Mouse (Mus musculus) midbrain, embryonic 16.5 days (tissue): ENCODE data around the gene Hk3. TPM values are rescaled to one million over a fixed set of nuclear protein-coding genes. Genes with fewer than 3 reads are reported as not detected.
A peak's percentile ranks its signal among the peaks of the same experiment; 100 is the strongest.

Experiments
- ATAC-seq: fragments of 200-750 bp; cut with Nextera tagmentation; 2 replicates; pipeline ENCODE4 v1.8.0; 2017; ENCODE audit warnings: moderate TSS enrichment
- H3K27ac ChIP-seq: fragments of 300-500 bp; sonication (generic); 2 replicates; pipeline ENCODE4 v1.5.1; 2014; ENCODE audit warnings: mild to moderate bottlenecking, low read length, mixed read lengths
- H3K27me3 ChIP-seq: fragments of 300-500 bp; sonication (generic); 2 replicates; pipeline ENCODE4 v1.6.1; 2014; ENCODE audit warnings: low read depth, low read length, mixed read lengths; ENCODE audit not compliant: control insufficient read depth, insufficient read depth
- H3K36me3 ChIP-seq: fragments of 300-500 bp; sonication (generic); 2 replicates; pipeline ENCODE4 v1.6.1; 2014; ENCODE audit warnings: mild to moderate bottlenecking, low read length, moderate library complexity, mixed read lengths; ENCODE audit not compliant: control insufficient read depth, insufficient read depth
- H3K4me1 ChIP-seq: fragments of 300-500 bp; sonication (generic); 2 replicates; pipeline ENCODE4 v1.6.1; 2014; ENCODE audit warnings: mild to moderate bottlenecking, low read length, mixed read lengths; ENCODE audit not compliant: control insufficient read depth, insufficient read depth
- H3K4me2 ChIP-seq: fragments of 300-500 bp; sonication (generic); 2 replicates; pipeline ENCODE4 v1.6.1; 2014; ENCODE audit warnings: mild to moderate bottlenecking, low read length, mixed read lengths
- H3K4me3 ChIP-seq: fragments of 300-500 bp; sonication (generic); 2 replicates; pipeline ENCODE4 v1.5.1; 2014; ENCODE audit warnings: low read depth, mild to moderate bottlenecking, low read length, moderate library complexity, mixed read lengths
- H3K9ac ChIP-seq: fragments of 300-500 bp; sonication (generic); 2 replicates; pipeline ENCODE4 v1.6.1; 2014; ENCODE audit warnings: low read depth, low read length, mixed read lengths
- H3K9me3 ChIP-seq: fragments of 300-500 bp; sonication (generic); replicated peaks from 2 replicates; pipeline ENCODE4 v1.6.1; 2014; ENCODE audit warnings: mild to moderate bottlenecking, low read length, mixed read lengths; ENCODE audit not compliant: control insufficient read depth, poor library complexity, severe bottlenecking
- WGBS: fragments of 180-500 bp; shearing (Covaris S2); extraction: QIAGEN DNeasy Blood & Tissue Kit; methylation state at CpG from one replicate; pipeline ENCODE4 v1.1.7; 2014; 5-methylcytosine and 5-hydroxymethylcytosine counted together
- polyA plus RNA-seq: library from polyadenylated mRNA; unstranded; fragments of >200 nt; fragmentation: Nextera tagmentation; extraction: Ambion mirVana; gene quantifications from 2 replicates; pipeline ENCODE4 v1.2.1, GENCODE M21; 2015

The Hk3 gene
- polyA plus RNA-seq, 1 experiment from 2014 or later: 0.77 TPM

DNA sequence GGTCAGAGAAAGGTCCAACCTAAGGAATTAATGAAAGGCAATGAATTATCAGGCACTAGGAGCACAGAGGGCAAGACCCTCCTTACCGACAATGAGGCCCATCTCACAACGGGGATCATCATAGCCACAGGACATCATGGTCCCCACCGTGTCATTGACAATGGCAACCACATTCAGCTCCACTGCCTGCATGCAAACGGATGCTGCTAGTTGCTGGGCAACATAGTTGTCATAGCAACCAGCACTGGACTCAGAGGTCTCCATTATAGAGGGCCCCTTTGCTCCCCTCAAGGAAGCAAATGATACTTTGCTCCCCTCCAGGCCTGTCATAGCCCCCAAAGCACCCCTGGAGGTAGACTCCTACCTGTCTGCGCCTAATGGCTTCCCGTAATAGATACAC, 12.6 kb downstream of the Hk3 start:
- H3K4me2 ChIP-seq: no peak overlapping the region
- H3K27me3 ChIP-seq: no peaks in the 10 kb centered on the region
- WGBS: 21% methylated on average over 6 of the region's 6 CpGs
- H3K9ac ChIP-seq: no peak overlapping the region
- H3K27ac ChIP-seq: peak overlapping the region; percentile 73
- no peak overlapping the region for H3K4me3 ChIP-seq
- H3K36me3 ChIP-seq: peaks cover 2% of the 10 kb centered on the region; the same call in 1 of the 2 replicates
- peak; percentile 66 for ATAC-seq
- H3K4me1 ChIP-seq: peaks cover 25% of the 10 kb centered on the region
- no peaks in the 10 kb centered on the region for H3K9me3 ChIP-seq

DNA sequence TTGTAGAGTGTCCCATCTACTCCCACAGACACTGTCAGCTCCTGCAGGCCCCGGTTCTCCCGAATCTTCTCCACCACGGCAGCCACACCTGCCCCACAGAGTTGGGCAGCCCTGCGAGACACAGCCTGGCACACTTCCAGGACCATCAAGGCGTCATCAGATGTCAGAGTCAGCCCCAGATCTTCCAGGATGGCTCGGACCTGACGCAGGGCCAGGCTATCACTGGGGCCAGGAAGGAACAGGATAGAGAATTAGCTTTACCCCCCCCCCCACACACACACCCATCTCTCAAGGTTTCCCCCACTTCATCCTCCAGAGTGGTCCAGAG, 14.8 kb downstream of the Hk3 start:
- peaks cover 21% of the 10 kb centered on the region for H3K4me1 ChIP-seq
- H3K27ac ChIP-seq: no peak overlapping the region
- no peaks in the 10 kb centered on the region for H3K27me3 ChIP-seq
- 67% methylated on average over 7 of the region's 7 CpGs for WGBS
- ATAC-seq: no peak
- H3K9me3 ChIP-seq: no peaks in the 10 kb centered on the region
- H3K4me2 ChIP-seq: no peak overlapping the region
- H3K36me3 ChIP-seq: peaks cover 5% of the 10 kb centered on the region; the same call in 1 of the 2 replicates
- no peak overlapping the region for H3K4me3 ChIP-seq
- no peak overlapping the region for H3K9ac ChIP-seq

GRCm38 (mm10) chr13:55005691-55006414, 15.3 kb downstream of the Hk3 start:
- peaks cover 21% of the 10 kb centered on the region for H3K4me1 ChIP-seq
- H3K9me3 ChIP-seq: no peaks in the 10 kb centered on the region
- H3K4me2 ChIP-seq: no peak overlapping the region
- ATAC-seq: no peak
- 63% methylated on average over 31 of the region's 31 CpGs for WGBS
- H3K4me3 ChIP-seq: no peak overlapping the region
- no peak overlapping the region for H3K9ac ChIP-seq
- peaks cover 9% of the 10 kb centered on the region for H3K36me3 ChIP-seq
- H3K27ac ChIP-seq: no peak overlapping the region
- H3K27me3 ChIP-seq: no peaks in the 10 kb centered on the region

DNA sequence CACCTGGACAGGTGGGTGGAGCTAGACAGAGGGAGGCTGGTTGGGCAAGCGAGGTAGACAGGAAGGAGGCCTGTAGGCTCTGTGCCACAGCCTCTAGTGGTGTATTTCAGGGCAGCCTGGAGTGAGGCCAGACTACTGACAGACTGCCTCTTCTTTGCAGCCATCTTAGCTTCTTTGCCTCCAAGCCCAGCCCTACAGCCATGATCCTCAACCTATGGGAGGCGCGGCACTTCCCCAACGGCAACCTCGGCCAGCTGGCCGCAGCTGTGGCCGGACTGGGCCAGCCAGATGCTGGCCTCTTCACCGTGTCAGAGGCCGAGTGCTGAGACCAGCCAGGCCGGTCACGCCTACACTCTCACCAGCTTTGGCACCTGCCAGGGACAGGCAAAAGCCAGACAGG, 16.5 kb downstream of the Hk3 start:
- ATAC-seq: no peak
- WGBS: 79% methylated on average over 11 of the region's 11 CpGs
- H3K9ac ChIP-seq: no peak overlapping the region
- no peaks in the 10 kb centered on the region for H3K27me3 ChIP-seq
- peaks cover 11% of the 10 kb centered on the region for H3K36me3 ChIP-seq
- H3K4me3 ChIP-seq: no peak overlapping the region
- no peaks in the 10 kb centered on the region for H3K9me3 ChIP-seq
- H3K4me1 ChIP-seq: peaks cover 21% of the 10 kb centered on the region
- no peak overlapping the region for H3K27ac ChIP-seq
- H3K4me2 ChIP-seq: no peak overlapping the region

- Histone ChIP-seq H3K36me3 (peaks cover 24% of the 10 kb centered on the region), H3K4me3 (no peak overlapping the region), H3K27ac (no peak overlapping the region), H3K4me1 (no peaks in the 10 kb centered on the region; the same call in 1 of the 2 replicates), H3K27me3 (no peaks in the 10 kb centered on the region), H3K4me2 (no peak overlapping the region), H3K9me3 (no peaks in the 10 kb centered on the region), H3K9ac (no peak overlapping the region)
- no peak for ATAC-seq
- 86% methylated on average over 10 of the region's 10 CpGs for WGBS
Measured at GRCm38 (mm10) chr13:55002090-55002489, 19.1 kb downstream of the Hk3 start.

GRCm38 (mm10) chr13:55000433-55000832, 20.8 kb downstream of the Hk3 start:
- Histone ChIP-seq H3K9ac (no peak overlapping the region), H3K36me3 (peaks cover 29% of the 10 kb centered on the region), H3K27ac (no peak overlapping the region), H3K9me3 (no peaks in the 10 kb centered on the region), H3K4me1 (no peaks in the 10 kb centered on the region; the same call in 1 of the 2 replicates), H3K27me3 (no peaks in the 10 kb centered on the region), H3K4me2 (no peak overlapping the region), H3K4me3 (no peak overlapping the region)
- no peak for ATAC-seq
- WGBS: 85% methylated on average over 10 of the region's 10 CpGs

DNA sequence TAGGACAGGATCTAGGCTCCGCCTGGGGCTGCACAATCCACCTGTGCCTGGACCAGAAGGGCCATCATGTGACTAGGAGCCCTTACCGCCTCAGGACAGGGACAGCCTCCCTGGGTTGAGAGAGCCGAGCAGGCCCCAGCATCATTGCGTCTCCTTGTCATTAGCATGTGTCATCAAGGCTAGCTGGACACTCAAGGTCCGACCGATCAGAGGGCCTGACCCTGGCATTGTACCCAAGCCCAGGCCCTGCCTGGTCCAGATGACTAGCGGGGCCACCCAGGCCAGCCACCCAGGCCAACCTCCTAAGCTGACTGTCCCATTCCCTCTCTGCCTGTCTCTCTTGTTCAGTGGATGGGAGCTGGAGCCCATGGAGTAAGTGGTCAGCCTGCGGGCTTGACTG, 23.6 kb downstream of the Hk3 start:
- H3K36me3 ChIP-seq: peaks cover 24% of the 10 kb centered on the region
- 81% methylated on average over 8 of the region's 8 CpGs for WGBS
- H3K9ac ChIP-seq: no peak overlapping the region
- H3K9me3 ChIP-seq: no peaks in the 10 kb centered on the region
- H3K27ac ChIP-seq: no peak overlapping the region
- H3K4me3 ChIP-seq: no peak overlapping the region
- ATAC-seq: no peak
- H3K4me2 ChIP-seq: no peak overlapping the region
- no peaks in the 10 kb centered on the region for H3K27me3 ChIP-seq
- peaks cover 10% of the 10 kb centered on the region for H3K4me1 ChIP-seq

GRCm38 (mm10) chr13:54995161-54995560, 26.0 kb downstream of the Hk3 start:
- no peak for ATAC-seq
- H3K36me3 ChIP-seq: peaks cover 22% of the 10 kb centered on the region; the same call in 1 of the 2 replicates
- WGBS: 50% methylated on average over 6 of the region's 6 CpGs
- H3K9me3 ChIP-seq: no peaks in the 10 kb centered on the region
- no peak overlapping the region for H3K4me3 ChIP-seq
- no peak overlapping the region for H3K27ac ChIP-seq
- H3K4me1 ChIP-seq: peaks cover 10% of the 10 kb centered on the region
- no peaks in the 10 kb centered on the region for H3K27me3 ChIP-seq
- H3K4me2 ChIP-seq: no peak overlapping the region
- H3K9ac ChIP-seq: no peak overlapping the region

GRCm38 (mm10) chr13:54994576-54994975, 26.6 kb downstream of the Hk3 start:
- Histone ChIP-seq H3K27me3 (no peaks in the 10 kb centered on the region), H3K36me3 (peaks cover 20% of the 10 kb centered on the region; the same call in 1 of the 2 replicates), H3K4me2 (no peak overlapping the region), H3K9me3 (no peaks in the 10 kb centered on the region), H3K4me1 (peaks cover 10% of the 10 kb centered on the region), H3K27ac (peak overlapping the region; percentile 5; the same call in 1 of the 2 replicates), H3K4me3 (no peak overlapping the region), H3K9ac (no peak overlapping the region)
- WGBS: 13% methylated on average over 4 of the region's 4 CpGs
- no peak; the same call in 1 of the 2 replicates for ATAC-seq
